Comparison of ENCODE assay signal across 13 mouse cellular contexts in genomic region chr1:38695812-38696681, GRCm38 (mm10). TPM values are rescaled to one million over a fixed set of nuclear protein-coding genes. Genes with fewer than 3 reads are reported as not detected.
DNase-seq lines count a peak whose midpoint lies in the region; ATAC-seq and TF ChIP-seq lines count a peak whose summit lies in the region.
"Had no signal": no experiment of that assay in that cellular context is flagged by ENCODE, and none has a peak within 500 bp of the region (broad histone marks: within the 10 kb centered on the region; RNA-seq: fewer than 3 reads in every experiment).

No protein-coding gene starts in this region.

- H3K9ac ChIP-seq in heart, postnatal 0 days (replicated peaks; ENCODE audit: low read depth, low read length), result no peak overlapping the region
- H3K9ac ChIP-seq in forebrain, embryonic 11.5 days (ENCODE audit: low read length), result no peak overlapping the region
- H3K9ac ChIP-seq in limb, embryonic 15.5 days, result no peak overlapping the region
- H3K9ac ChIP-seq in kidney, embryonic 14.5 days (ENCODE audit: low read depth, low read length), result no peak overlapping the region
- H3K9ac ChIP-seq: liver, embryonic 14.5 days had no signal

- intact Hi-C loops in heart, postnatal 36 days (cut with DNase I), result no loop called here

- H3K27ac ChIP-seq in heart, postnatal 0 days (ENCODE audit: low read depth), result no peak overlapping the region
- no peak overlapping the region for H3K27ac ChIP-seq in forebrain, embryonic 11.5 days (ENCODE audit: low read depth, low read length)
- H3K27ac ChIP-seq in limb, embryonic 15.5 days, result peak overlapping the region; percentile 0; the same call in 1 of the 2 replicates
- no peak overlapping the region for H3K27ac ChIP-seq in kidney, embryonic 14.5 days (ENCODE audit: low read depth, low read length)
- H3K27ac ChIP-seq: liver, embryonic 14.5 days had no signal

- ATAC-seq in heart, postnatal 0 days (ENCODE audit: insufficient read depth, low read depth), result peak; percentile 62; the same call in 1 of the 2 replicates
- ATAC-seq in forebrain, embryonic 11.5 days (replicated peaks; ENCODE audit: low FRiP score), result no peak
- ATAC-seq in limb, embryonic 15.5 days (ENCODE audit: insufficient number of reproducible peaks, low FRiP score, low TSS enrichment, low read depth), result no peak; the same call in 1 of the 2 replicates
- no peak for ATAC-seq in kidney, embryonic 14.5 days (ENCODE audit: low FRiP score, low TSS enrichment)
- ATAC-seq: intestine, postnatal 0 days had no signal

- H3K4me3 ChIP-seq in heart, postnatal 0 days (ENCODE audit: low read depth, low read length), result no peak overlapping the region
- H3K4me3 ChIP-seq in forebrain, embryonic 11.5 days (ENCODE audit: low read depth, low read length), result no peak overlapping the region
- H3K4me3 ChIP-seq in limb, embryonic 15.5 days, result no peak overlapping the region
- no peak overlapping the region for H3K4me3 ChIP-seq in kidney, embryonic 14.5 days (ENCODE audit: low read length)

- H3K27me3 ChIP-seq in heart, postnatal 0 days (ENCODE audit: control insufficient read depth, insufficient read depth, low read length), result no peaks in the 10 kb centered on the region
- H3K27me3 ChIP-seq in forebrain, embryonic 11.5 days (ENCODE audit: control insufficient read depth, insufficient read depth, low read length), result no peaks in the 10 kb centered on the region
- 0 out of 2 replicates have a peak, but pooled peaks cover 3% of the 10 kb centered on the region for H3K27me3 ChIP-seq in limb, embryonic 15.5 days
- no peaks in the 10 kb centered on the region for H3K27me3 ChIP-seq in kidney, embryonic 14.5 days (ENCODE audit: control insufficient read depth, insufficient read depth, low read length)

- DNase-seq in heart, postnatal 0 days (ENCODE audit: low spot score), result no peak
- no peak for DNase-seq in heart, postnatal 36 days
- DNase-seq in CD4-positive helper T cell, adult 2 months (ENCODE audit: low read depth, low spot score), result peak; percentile 43
- DNase-seq in forebrain, embryonic 11.5 days (ENCODE audit: low spot score), result peak; percentile 57
- no peak for DNase-seq in gastrocnemius, postnatal 4 days (ENCODE audit: low spot score in 2 of 2)
- no peak for DNase-seq in layer of hippocampus, postnatal 25 days (ENCODE audit: extremely low spot score in 1 of 2, low spot score in 1 of 2)
- DNase-seq: cerebellum, adult 11 months; gastrocnemius, postnatal 14 days had no signal

- H3K4me2 ChIP-seq in heart, postnatal 0 days (ENCODE audit: low read depth, low read length), result no peak overlapping the region
- H3K4me2 ChIP-seq in forebrain, embryonic 11.5 days (ENCODE audit: low read depth, low read length, severe bottlenecking), result no peak overlapping the region
- no peak overlapping the region for H3K4me2 ChIP-seq in limb, embryonic 15.5 days
- H3K4me2 ChIP-seq in kidney, embryonic 14.5 days (replicated peaks; ENCODE audit: low read depth, low read length), result no peak overlapping the region

- no peak for TF ChIP-seq CTCF in heart, postnatal 0 days (IDR thresholded peaks at IDR 0.05; ENCODE audit: low read depth)

- 43% methylated on average over 15 of the region's 15 CpGs for WGBS in heart, postnatal 0 days
- WGBS in forebrain, embryonic 11.5 days, result 60% methylated on average over 15 of the region's 15 CpGs
- WGBS in limb, embryonic 15.5 days, result 40% methylated on average over 15 of the region's 15 CpGs
- WGBS in kidney, embryonic 14.5 days, result 57% methylated on average over 15 of the region's 15 CpGs

- TF ChIP-seq EP300 in heart, postnatal 0 days (IDR thresholded peaks at IDR 0.05; ENCODE audit: low read depth), result no peak

- H3K36me3 ChIP-seq in heart, postnatal 0 days (replicated peaks; ENCODE audit: control insufficient read depth, insufficient read depth, low read length), result no peaks in the 10 kb centered on the region
- no peaks in the 10 kb centered on the region for H3K36me3 ChIP-seq in forebrain, embryonic 11.5 days (ENCODE audit: control insufficient read depth, insufficient read depth, low read length)
- no peaks in the 10 kb centered on the region for H3K36me3 ChIP-seq in limb, embryonic 15.5 days
- H3K36me3 ChIP-seq in kidney, embryonic 14.5 days (ENCODE audit: control insufficient read depth, insufficient read depth, low read length), result no peaks in the 10 kb centered on the region
- H3K36me3 ChIP-seq: G1E had no signal

- H3K9me3 ChIP-seq in heart, postnatal 0 days (replicated peaks; ENCODE audit: control insufficient read depth, low read length), result no peaks in the 10 kb centered on the region
- H3K9me3 ChIP-seq in forebrain, embryonic 11.5 days (ENCODE audit: control insufficient read depth, low read length), result no peaks in the 10 kb centered on the region
- no peaks in the 10 kb centered on the region for H3K9me3 ChIP-seq in limb, embryonic 15.5 days
- H3K9me3 ChIP-seq in kidney, embryonic 14.5 days (ENCODE audit: control insufficient read depth, low read length), result no peaks in the 10 kb centered on the region
- H3K9me3 ChIP-seq: G1E had no signal

- no peaks in the 10 kb centered on the region for H3K4me1 ChIP-seq in heart, postnatal 0 days (ENCODE audit: control insufficient read depth, insufficient read depth)
- peaks cover 3% of the 10 kb centered on the region; the same call in 1 of the 2 replicates for H3K4me1 ChIP-seq in forebrain, embryonic 11.5 days (replicated peaks; ENCODE audit: control insufficient read depth, insufficient read depth, low read length)
- peaks cover 17% of the 10 kb centered on the region for H3K4me1 ChIP-seq in limb, embryonic 15.5 days
- H3K4me1 ChIP-seq in kidney, embryonic 14.5 days (ENCODE audit: control insufficient read depth, insufficient read depth, low read length), result no peaks in the 10 kb centered on the region

RNA-seq across cellular contexts. Expression of gene Aff3, which starts 31.3 kb away (rescaled TPM):
- 1.9 and 4.9 TPM in 2 replicates for total RNA-seq in heart, postnatal 0 days (2014; rRNA removed; ENCODE audit: low replicate concordance)
- 0.80 and 1.1 TPM in 2 replicates for polyA plus RNA-seq in heart, postnatal 0 days (2015; fragmentation: Nextera tagmentation; extraction: Ambion mirVana)
- total RNA-seq in heart, postnatal 36 days (2021), result 1 to 10 TPM; 2.1 to 2.6 TPM
- 20.9 and 22.8 TPM in 2 replicates for polyA plus RNA-seq in forebrain, embryonic 11.5 days (2014; fragmentation: Nextera tagmentation; extraction: Ambion mirVana)
- polyA plus RNA-seq in limb, embryonic 15.5 days (2015; fragmentation: Nextera tagmentation; extraction: Ambion mirVana), result 10.1 and 12.0 TPM in 2 replicates
- total RNA-seq in gastrocnemius, postnatal 4 days (2021), result 10 to 100 TPM; 11.4 to 14.2 TPM
- polyA plus RNA-seq in kidney, embryonic 14.5 days (2014; fragmentation: Nextera tagmentation; extraction: Ambion mirVana), result 8.4 and 11.9 TPM in 2 replicates
- 100 to 1,000 TPM in 1 of 2 experiments, 10 to 100 TPM in 1; 97.6 to 113 TPM for total RNA-seq in layer of hippocampus, postnatal 25 days (2021)

Comparison
In these comparisons a context has a peak if more than half of its experiments do, and no peak if none do; other contexts are left out.
1. DNase-seq: peak in CD4-positive helper T cell, adult 2 months (single experiment) and forebrain, embryonic 11.5 days (single experiment); none in heart, postnatal 0 days (single experiment), heart, postnatal 36 days (0 of 2), gastrocnemius, postnatal 4 days (0 of 2) and layer of hippocampus, postnatal 25 days (0 of 2).
2. RNA of gene Aff3, which starts 31.3 kb away (total RNA-seq): 97.6 to 113 TPM in layer of hippocampus, postnatal 25 days; 11.4 to 14.2 TPM in gastrocnemius, postnatal 4 days, 2.1 to 2.6 TPM in heart, postnatal 36 days and 1.9 to 4.9 TPM in heart, postnatal 0 days; every median in the first group is over 4 times any median in the second.